Comparison of ENCODE assay signal across 7 mouse cellular contexts in the genomic region with DNA sequence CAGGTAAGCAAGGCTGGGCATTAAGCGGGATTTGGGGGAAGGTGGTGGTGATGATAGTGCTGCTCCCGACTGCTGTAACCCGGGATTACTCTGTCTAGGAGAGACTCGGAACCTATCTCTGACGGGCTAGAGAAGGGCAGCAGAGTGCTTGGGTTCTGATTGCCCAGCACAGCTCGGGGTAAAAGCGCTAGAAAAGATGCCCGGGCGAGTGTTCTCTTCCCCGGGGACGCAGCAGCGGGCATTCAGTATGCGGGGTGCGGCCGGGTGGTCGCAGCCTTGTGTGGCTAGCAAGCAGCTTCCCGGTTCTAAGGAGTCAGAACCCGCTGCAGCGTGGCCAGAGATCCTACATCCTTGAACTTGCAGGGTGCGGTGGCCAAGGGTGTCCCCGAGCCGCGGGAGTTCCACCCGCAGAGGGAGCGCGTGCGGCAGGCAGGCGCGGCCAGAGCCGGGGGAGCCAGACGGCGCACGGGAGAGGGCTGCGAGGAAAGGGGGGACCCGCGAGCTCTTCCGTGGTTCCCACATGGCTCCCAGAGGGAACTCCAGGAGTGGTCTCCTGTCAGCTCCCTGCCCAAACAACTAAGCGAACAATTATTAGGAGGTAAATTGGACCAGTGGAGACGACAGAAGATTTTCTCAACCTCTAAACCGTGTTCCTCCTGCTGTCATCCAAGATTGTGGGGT. TPM values are rescaled to one million over a fixed set of nuclear protein-coding genes. Genes with fewer than 3 reads are reported as not detected.
DNase-seq lines count a peak whose midpoint lies in the region; ATAC-seq lines count a peak whose summit lies in the region.

No protein-coding gene starts in this region.

- 3% methylated on average over 40 of the region's 40 CpGs for WGBS in liver, embryonic 12.5 days (ENCODE audit: insufficient replicate concordance)
- WGBS in forebrain, embryonic 13.5 days: 2% methylated on average over 40 of the region's 40 CpGs
- WGBS in neural tube, embryonic 13.5 days: under 1% methylated on average over 40 of the region's 40 CpGs

- H3K27me3 ChIP-seq in liver, embryonic 12.5 days (replicated peaks): peaks cover 71% of the 10 kb centered on the region
- H3K27me3 ChIP-seq in forebrain, embryonic 13.5 days: peaks cover 80% of the 10 kb centered on the region
- peaks cover 83% of the 10 kb centered on the region for H3K27me3 ChIP-seq in neural tube, embryonic 13.5 days

- DNase-seq in liver: no peak
- DNase-seq in layer of hippocampus, postnatal 25 days (ENCODE audit: extremely low spot score in 1 of 2, low spot score in 1 of 2): peak; percentile 41 to 44
- DNase-seq in adrenal gland, postnatal 25 days: no peak
- DNase-seq in cerebellum, adult 9-10 months: no peak

- no peak for ATAC-seq in liver, embryonic 12.5 days
- ATAC-seq in forebrain, embryonic 13.5 days: peak; percentile 76
- peak; percentile 65 for ATAC-seq in neural tube, embryonic 13.5 days (ENCODE audit: low read depth)

- H3K4me1 ChIP-seq in liver, embryonic 12.5 days: no peaks in the 10 kb centered on the region
- peaks cover 19% of the 10 kb centered on the region for H3K4me1 ChIP-seq in forebrain, embryonic 13.5 days
- H3K4me1 ChIP-seq in neural tube, embryonic 13.5 days (replicated peaks): peaks cover 24% of the 10 kb centered on the region

- H3K9ac ChIP-seq in liver, embryonic 12.5 days: no peak overlapping the region
- H3K9ac ChIP-seq in forebrain, embryonic 13.5 days: peak overlapping the region; percentile 63
- peak overlapping the region; percentile 67 for H3K9ac ChIP-seq in neural tube, embryonic 13.5 days

- H3K9me3 ChIP-seq in liver, embryonic 12.5 days (replicated peaks): no peaks in the 10 kb centered on the region
- H3K9me3 ChIP-seq in forebrain, embryonic 13.5 days (replicated peaks): no peaks in the 10 kb centered on the region
- no peaks in the 10 kb centered on the region for H3K9me3 ChIP-seq in neural tube, embryonic 13.5 days

- no peaks in the 10 kb centered on the region for H3K36me3 ChIP-seq in liver, embryonic 12.5 days
- H3K36me3 ChIP-seq in forebrain, embryonic 13.5 days (ENCODE audit: poor library complexity, severe bottlenecking): no peaks in the 10 kb centered on the region
- H3K36me3 ChIP-seq in neural tube, embryonic 13.5 days: no peaks in the 10 kb centered on the region

- H3K27ac ChIP-seq in liver, embryonic 12.5 days: no peak overlapping the region
- H3K27ac ChIP-seq in forebrain, embryonic 13.5 days: no peak overlapping the region
- peak overlapping the region; percentile 43; the same call in 1 of the 2 replicates for H3K27ac ChIP-seq in neural tube, embryonic 13.5 days (replicated peaks)

- H3K4me2 ChIP-seq in liver, embryonic 12.5 days: peak overlapping the region; percentile 58
- peak overlapping the region; percentile 95 for H3K4me2 ChIP-seq in forebrain, embryonic 13.5 days
- H3K4me2 ChIP-seq in neural tube, embryonic 13.5 days: peak overlapping the region; percentile 81

- H3K4me3 ChIP-seq in liver, embryonic 12.5 days: peak overlapping the region; percentile 41
- H3K4me3 ChIP-seq in forebrain, embryonic 13.5 days: peak overlapping the region; percentile 53
- H3K4me3 ChIP-seq in neural tube, embryonic 13.5 days: peak overlapping the region; percentile 47

RNA-seq across cellular contexts. Expression of gene Nell1, which starts 0.9 kb away (rescaled TPM):
- 0.33 and 0.50 TPM in 2 replicates for polyA plus RNA-seq in liver, embryonic 12.5 days (2016; fragmentation: Nextera tagmentation; extraction: Ambion mirVana)
- polyA plus RNA-seq in forebrain, embryonic 13.5 days (2015; fragmentation: Nextera tagmentation; extraction: Ambion mirVana): 2.9 and 4.2 TPM in 2 replicates
- total RNA-seq in layer of hippocampus, postnatal 25 days (2021): 10 to 100 TPM; 50.5 to 50.6 TPM
- 21.2 and 23.5 TPM in 2 replicates for polyA plus RNA-seq in neural tube, embryonic 13.5 days (2015; fragmentation: Nextera tagmentation; extraction: Ambion mirVana)
- total RNA-seq in adrenal gland, postnatal 25 days (2021): 1.2 and 1.5 TPM in 2 replicates

Comparison
In these comparisons a context has a peak if more than half of its experiments do, and no peak if none do; other contexts are left out.
1. DNase-seq: peak in layer of hippocampus, postnatal 25 days (2 of 2); none in liver (single experiment), adrenal gland, postnatal 25 days (single experiment) and cerebellum, adult 9-10 months (single experiment).
2. Peak in every context shown above with its lines, with median percentiles within 50 percentile points of each other: H3K4me2 ChIP-seq and H3K4me3 ChIP-seq.